Mouse (Mus musculus) embryonic facial prominence, embryonic 11.5 days (tissue): ENCODE measurements around the gene Scarb1. TPM values are rescaled to one million over a fixed set of nuclear protein-coding genes. Genes with fewer than 3 reads are reported as not detected.

Experiments used
- ATAC-seq: fragments of 200-750 bp; cut with Nextera tagmentation; replicated peaks from 2 replicates; pipeline ENCODE4 v1.8.0; 2017; ENCODE audit warnings: low read depth; ENCODE audit not compliant: insufficient number of reproducible peaks, low FRiP score, low TSS enrichment
- DNase-seq: peaks from one replicate; pipeline ENCODE4 v3.0.0-alpha.2; 2015; ENCODE audit warnings: low spot score
- H3K27ac ChIP-seq: fragments of 300-500 bp; sonication (generic); replicated peaks from 2 replicates; pipeline ENCODE4 v1.5.1; 2014; ENCODE audit warnings: mild to moderate bottlenecking, low read depth, low read length, control low read depth
- H3K27me3 ChIP-seq: fragments of 300-500 bp; sonication (generic); 2 replicates; pipeline ENCODE4 v1.6.1; 2014; ENCODE audit warnings: mild to moderate bottlenecking, low read length, moderate library complexity, mixed read lengths; ENCODE audit not compliant: control insufficient read depth, insufficient read depth
- H3K36me3 ChIP-seq: fragments of 300-500 bp; sonication (generic); replicated peaks from 2 replicates; pipeline ENCODE4 v1.6.1; 2014; ENCODE audit warnings: low read depth, mild to moderate bottlenecking, low read length, moderate library complexity, mixed read lengths; ENCODE audit not compliant: control insufficient read depth, insufficient read depth
- H3K4me1 ChIP-seq: fragments of 300-500 bp; sonication (generic); 2 replicates; pipeline ENCODE4 v1.6.1; 2014; ENCODE audit warnings: low read length, mixed read lengths; ENCODE audit not compliant: control insufficient read depth, insufficient read depth
- H3K4me2 ChIP-seq: fragments of 300-500 bp; sonication (generic); 2 replicates; pipeline ENCODE4 v1.6.1; 2014; ENCODE audit warnings: low read depth, mild to moderate bottlenecking, control low read depth, low read length, moderate library complexity
- H3K4me3 ChIP-seq: fragments of 300-500 bp; sonication (generic); 2 replicates; pipeline ENCODE4 v1.5.1; 2014; ENCODE audit warnings: low read depth, low read length, control low read depth
- H3K9ac ChIP-seq: fragments of 300-500 bp; sonication (generic); replicated peaks from 2 replicates; pipeline ENCODE4 v1.6.1; 2014; ENCODE audit warnings: mild to moderate bottlenecking, control low read depth, low read length
- H3K9me3 ChIP-seq: fragments of 300-500 bp; sonication (generic); replicated peaks from 2 replicates; pipeline ENCODE4 v1.6.1; 2016; ENCODE audit warnings: mild to moderate bottlenecking, low read length, inconsistent platforms, mixed read lengths; ENCODE audit not compliant: control insufficient read depth
- WGBS: fragments of 180-500 bp; shearing (Covaris S2); extraction: QIAGEN DNeasy Blood & Tissue Kit; methylation state at CpG from one replicate; pipeline ENCODE4 v1.1.7; 2014; 5-methylcytosine and 5-hydroxymethylcytosine counted together
- polyA plus RNA-seq: library from polyadenylated mRNA; unstranded; fragments of >200 nt; fragmentation: Nextera tagmentation; extraction: Ambion mirVana; gene quantifications from 2 replicates; pipeline ENCODE4 v1.2.1, GENCODE M21; 2014

Gene Scarb1
- polyA plus RNA-seq, 1 experiment from 2014 or later: 22.7 TPM

GRCm38 (mm10) chr5:125358270-125358608, 17.3 kb upstream of the Scarb1 start:
- Histone ChIP-seq H3K36me3 (no peaks in the 10 kb centered on the region), H3K4me2 (no peak overlapping the region), H3K9ac (no peak overlapping the region), H3K4me3 (no peak overlapping the region), H3K27ac (no peak overlapping the region), H3K4me1 (no peaks in the 10 kb centered on the region), H3K9me3 (no peaks in the 10 kb centered on the region), H3K27me3 (no peaks in the 10 kb centered on the region)
- 83% methylated on average over 5 of the region's 5 CpGs for WGBS
- ATAC-seq (no peak), DNase-seq (no peak)

GRCm38 (mm10) chr5:125357543-125358269, 16.8 kb upstream of the Scarb1 start:
- no peak for ATAC-seq
- no peak overlapping the region for H3K4me3 ChIP-seq
- no peaks in the 10 kb centered on the region for H3K9me3 ChIP-seq
- H3K9ac ChIP-seq: no peak overlapping the region
- WGBS: 84% methylated on average over 12 of the region's 12 CpGs
- no peak overlapping the region for H3K27ac ChIP-seq
- H3K36me3 ChIP-seq: no peaks in the 10 kb centered on the region
- no peaks in the 10 kb centered on the region for H3K4me1 ChIP-seq
- no peak overlapping the region for H3K4me2 ChIP-seq
- H3K27me3 ChIP-seq: no peaks in the 10 kb centered on the region
- no peak for DNase-seq

- 0 out of 2 replicates have a peak, but pooled peaks have one; percentile 32 for ATAC-seq
- H3K36me3 ChIP-seq: no peaks in the 10 kb centered on the region
- 52% methylated on average over 7 of the region's 7 CpGs for WGBS
- H3K4me2 ChIP-seq: no peak overlapping the region
- no peaks in the 10 kb centered on the region for H3K27me3 ChIP-seq
- H3K9ac ChIP-seq: no peak overlapping the region
- H3K9me3 ChIP-seq: no peaks in the 10 kb centered on the region
- no peaks in the 10 kb centered on the region for H3K4me1 ChIP-seq
- DNase-seq: no peak
- no peak overlapping the region for H3K27ac ChIP-seq
- no peak overlapping the region for H3K4me3 ChIP-seq
These were observed 14.8 kb upstream of the Scarb1 start for GRCm38 (mm10) chr5:125355650-125356049.

- H3K27me3 ChIP-seq: no peaks in the 10 kb centered on the region
- H3K4me3 ChIP-seq: no peak overlapping the region
- H3K4me2 ChIP-seq: no peak overlapping the region
- H3K36me3 ChIP-seq: no peaks in the 10 kb centered on the region
- no peaks in the 10 kb centered on the region for H3K9me3 ChIP-seq
- WGBS: 51% methylated on average over 7 of the region's 7 CpGs
- DNase-seq (peak; percentile 48), ATAC-seq (peak; percentile 77; the same call in 1 of the 2 replicates)
- no peak overlapping the region for H3K27ac ChIP-seq
- no peak overlapping the region for H3K9ac ChIP-seq
- no peaks in the 10 kb centered on the region for H3K4me1 ChIP-seq
These were observed 14.1 kb upstream of the Scarb1 start for GRCm38 (mm10) chr5:125354885-125355492.

- WGBS: 92% methylated on average over 5 of the region's 5 CpGs
- no peaks in the 10 kb centered on the region for H3K27me3 ChIP-seq
- ATAC-seq: no peak
These were observed 11.9 kb upstream of the Scarb1 start for GRCm38 (mm10) chr5:125352781-125353294.

GRCm38 (mm10) chr5:125351939-125352338, 11.0 kb upstream of the Scarb1 start:
- H3K4me3 ChIP-seq: no peak overlapping the region
- no peaks in the 10 kb centered on the region for H3K4me1 ChIP-seq
- no peak overlapping the region for H3K27ac ChIP-seq
- whole genome bisulfite sequencing: 93% methylated on average over 5 of the region's 5 CpGs
- H3K9me3 ChIP-seq: no peaks in the 10 kb centered on the region
- H3K27me3 ChIP-seq: no peaks in the 10 kb centered on the region
- DNase-seq (no peak), ATAC-seq (no peak)
- H3K4me2 ChIP-seq: no peak overlapping the region
- H3K36me3 ChIP-seq: no peaks in the 10 kb centered on the region
- H3K9ac ChIP-seq: no peak overlapping the region

More at GRCm38 (mm10) chr5:125352781-125353294, 11.9 kb upstream of the Scarb1 start:
- Histone ChIP-seq H3K4me3 (no peak overlapping the region), H3K27ac (no peak overlapping the region), H3K9me3 (no peaks in the 10 kb centered on the region), H3K4me2 (no peak overlapping the region), H3K4me1 (no peaks in the 10 kb centered on the region), H3K9ac (no peak overlapping the region), H3K36me3 (no peaks in the 10 kb centered on the region)
- DNase-seq: no peak

- Histone ChIP-seq H3K4me3 (no peak overlapping the region), H3K4me1 (no peaks in the 10 kb centered on the region), H3K9me3 (no peaks in the 10 kb centered on the region), H3K9ac (no peak overlapping the region), H3K27me3 (no peaks in the 10 kb centered on the region), H3K36me3 (no peaks in the 10 kb centered on the region), H3K4me2 (no peak overlapping the region), H3K27ac (no peak overlapping the region)
- ATAC-seq (no peak), DNase-seq (no peak)
- 74% methylated on average over 8 of the region's 8 CpGs for WGBS
These were observed 10.2 kb upstream of the Scarb1 start for GRCm38 (mm10) chr5:125351057-125351456.

- WGBS: 56% methylated on average over 3 of the region's 3 CpGs
- H3K27ac ChIP-seq: no peak overlapping the region
- no peaks in the 10 kb centered on the region for H3K36me3 ChIP-seq
- H3K27me3 ChIP-seq: no peaks in the 10 kb centered on the region
- H3K9me3 ChIP-seq: no peaks in the 10 kb centered on the region
- DNase-seq: no peak
- H3K4me2 ChIP-seq: no peak overlapping the region
- no peak overlapping the region for H3K9ac ChIP-seq
- ATAC-seq: no peak
- H3K4me3 ChIP-seq: no peak overlapping the region
- H3K4me1 ChIP-seq: no peaks in the 10 kb centered on the region
These were observed 8.5 kb upstream of the Scarb1 start for GRCm38 (mm10) chr5:125349391-125349790.
